Mouse (Mus musculus) heart, adult 11 months (tissue): ENCODE results near the gene Rgs14.
A peak's percentile ranks its signal among the peaks of the same experiment; 100 is the strongest.

Experiments used
- DNase-seq: peaks from one replicate; pipeline ENCODE4 v3.0.0; 2022

The Rgs14 gene

DNA sequence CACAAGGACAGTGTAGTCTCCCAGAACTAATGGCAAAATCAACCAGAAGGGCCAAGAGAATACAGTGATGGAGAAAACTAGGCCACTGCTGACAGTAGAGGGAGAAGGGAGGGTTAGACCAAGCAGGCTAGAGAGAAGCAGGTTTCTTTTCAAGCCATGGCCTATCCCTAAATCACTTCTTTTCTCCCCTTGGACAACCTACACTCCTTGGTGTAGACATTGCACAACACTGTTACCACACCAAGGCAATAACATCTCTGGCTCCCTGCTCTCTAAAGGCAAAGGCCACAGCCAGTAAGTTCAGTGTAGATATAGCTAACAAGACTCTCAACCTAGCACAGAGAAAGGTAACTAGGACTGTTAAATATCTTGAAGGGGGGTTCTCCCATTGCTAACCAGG is 8.4 kb upstream of the Rgs14 start:
- no peak for DNase-seq

DNA sequence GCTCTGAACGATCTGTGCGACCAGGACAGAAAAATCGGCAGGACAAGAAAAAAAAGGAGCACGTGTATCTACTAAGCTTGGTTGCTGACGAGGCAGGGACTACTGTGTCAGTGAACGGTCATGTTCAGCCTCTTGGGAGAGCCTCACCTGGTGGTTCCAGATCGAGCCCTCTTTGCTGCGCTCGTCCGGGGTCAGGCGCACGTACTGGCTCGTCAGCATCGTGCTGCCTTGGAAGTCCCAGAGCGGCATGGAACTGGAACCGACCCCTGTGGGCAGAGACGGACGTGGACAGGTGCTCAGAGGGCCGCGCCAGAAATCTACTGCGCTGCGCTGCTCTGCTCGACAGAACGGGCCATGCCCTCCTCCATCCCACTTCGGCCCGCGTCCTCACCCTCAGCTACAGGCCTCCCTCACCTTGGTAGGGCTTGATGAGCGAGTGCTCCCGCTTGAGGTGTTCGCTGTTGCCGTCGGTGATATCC is 7.5 kb upstream of the Rgs14 start:
- no peak for DNase-seq

DNA sequence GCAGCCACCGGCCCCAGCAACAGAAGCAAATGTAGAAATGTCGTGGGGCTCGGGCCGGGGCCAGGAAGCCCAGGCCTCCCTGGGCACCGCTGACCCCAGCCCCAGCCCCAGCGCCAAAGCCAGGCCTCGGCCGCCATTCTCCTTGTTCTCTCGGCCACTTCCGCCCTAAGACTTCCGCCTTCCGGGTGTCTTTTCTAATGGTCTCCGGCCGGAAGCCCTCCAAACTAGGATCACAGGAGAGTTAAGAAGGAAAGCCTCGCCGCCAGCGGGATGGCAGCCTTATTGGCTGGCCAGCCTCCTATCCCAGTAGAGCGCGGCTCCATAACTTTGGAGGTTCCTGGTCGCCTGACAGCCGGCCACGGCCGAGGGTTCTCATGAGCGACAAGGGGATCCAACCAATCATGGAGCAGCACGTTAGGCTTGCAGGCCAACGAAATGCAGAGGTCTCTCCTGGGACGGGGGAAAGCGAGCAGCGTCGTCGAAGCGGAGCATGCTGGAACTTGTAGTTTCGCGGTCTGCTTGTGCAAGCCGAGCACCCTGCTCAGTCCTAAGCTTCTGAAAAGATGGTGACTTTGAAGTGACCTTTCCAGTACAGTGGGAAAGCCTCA is 7.0 kb upstream of the Rgs14 start, which contains the start of gene Lman2:
Lman2 (minus strand) TSS at position 331 of the 608 bp plus-strand sequence.
- peak; percentile 100 for DNase-seq

DNA sequence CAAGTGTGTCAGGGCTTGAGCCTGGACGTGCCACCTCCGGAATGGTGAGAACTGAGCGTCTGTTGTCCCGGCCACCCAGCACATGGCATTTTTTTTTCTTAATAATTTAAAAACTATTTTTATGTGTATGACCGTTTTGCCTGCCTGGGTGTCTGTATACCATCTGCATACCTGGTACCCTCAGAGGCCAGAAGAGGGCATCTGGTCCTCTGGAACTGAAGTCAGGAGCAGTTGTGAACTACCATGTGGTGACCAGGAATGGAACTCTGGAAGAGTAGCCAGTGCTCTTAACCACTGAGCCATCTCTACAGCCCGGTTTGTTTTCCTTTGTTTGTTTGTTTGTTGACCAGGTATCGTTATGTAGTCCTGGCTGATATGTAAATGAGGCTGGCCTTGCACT is 1.1 kb upstream of the Rgs14 start:
- DNase-seq: no peak

DNA sequence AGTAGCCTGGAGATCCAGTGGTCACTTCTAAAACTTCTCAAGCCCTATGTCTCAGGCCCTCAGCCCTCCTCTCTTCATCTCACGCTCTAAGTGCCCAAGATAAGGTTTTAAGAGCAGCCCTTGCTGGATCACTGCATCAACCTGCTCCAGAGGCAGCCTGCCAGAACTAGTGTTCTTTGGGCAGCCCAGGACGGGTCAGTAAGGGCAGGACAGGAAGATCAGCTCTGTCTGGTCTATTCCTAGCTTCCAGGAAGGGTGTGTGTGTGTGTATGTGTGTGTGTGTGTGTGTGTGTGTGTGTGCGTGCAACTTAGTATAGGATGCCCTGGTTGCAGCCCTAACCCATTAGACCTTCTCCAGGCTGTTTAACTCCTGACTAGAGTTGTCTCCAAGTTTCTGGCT is 702 bp downstream of the Rgs14 start:
- DNase-seq: peak; percentile 94

DNA sequence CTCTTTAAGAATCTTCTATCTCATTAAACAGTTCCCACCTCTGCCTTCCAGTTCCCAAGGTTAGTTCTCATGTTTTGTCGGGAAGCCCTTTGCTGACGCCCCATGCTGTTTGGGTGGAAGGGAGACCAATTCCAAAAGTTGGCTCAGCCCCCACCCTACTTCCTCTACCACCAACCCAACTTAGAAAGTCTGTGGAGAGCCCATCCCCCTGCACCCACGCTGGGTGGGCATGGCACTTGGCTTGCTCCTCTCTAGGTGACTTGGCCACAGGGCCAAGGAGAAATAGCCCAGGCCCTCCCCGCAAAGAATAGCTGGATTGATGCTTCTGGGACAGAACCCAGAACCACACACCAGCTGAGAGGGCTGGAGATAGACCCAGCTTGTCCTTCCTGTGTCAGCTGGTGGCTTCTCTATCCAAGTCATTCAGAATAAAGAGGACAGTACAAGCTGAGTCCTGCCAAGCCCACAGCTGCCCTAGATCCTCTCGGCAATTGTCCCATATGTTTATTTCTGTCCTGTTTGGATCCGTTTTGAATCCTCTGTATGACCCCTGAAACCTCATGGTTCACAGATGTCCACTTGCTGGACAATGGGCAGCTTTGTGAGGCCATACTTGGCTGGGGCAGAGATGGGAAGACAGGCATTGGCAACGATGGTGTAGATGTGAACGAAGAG is 1.6 kb downstream of the Rgs14 start:
- peak; percentile 94 for DNase-seq

DNA sequence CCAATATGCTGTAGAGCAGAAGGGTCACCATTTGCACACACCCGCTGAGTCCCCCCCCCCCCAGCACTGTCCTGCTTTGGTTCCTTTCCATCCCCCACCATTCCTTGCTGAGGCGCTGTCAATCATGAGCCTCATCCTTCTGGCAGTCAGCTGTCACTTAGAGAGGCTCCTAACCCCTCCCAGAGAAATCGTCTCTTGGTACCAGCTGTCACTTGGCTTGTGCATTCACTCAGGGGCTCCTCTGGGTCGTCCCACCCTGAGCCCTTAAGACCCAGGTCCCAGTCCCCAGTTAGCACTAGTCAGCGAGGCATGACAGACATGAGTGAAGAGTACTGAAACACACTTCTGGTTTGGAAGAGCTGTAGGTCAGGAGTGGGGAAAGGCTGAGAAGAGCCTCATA is 2.2 kb downstream of the Rgs14 start:
- no peak for DNase-seq

DNA sequence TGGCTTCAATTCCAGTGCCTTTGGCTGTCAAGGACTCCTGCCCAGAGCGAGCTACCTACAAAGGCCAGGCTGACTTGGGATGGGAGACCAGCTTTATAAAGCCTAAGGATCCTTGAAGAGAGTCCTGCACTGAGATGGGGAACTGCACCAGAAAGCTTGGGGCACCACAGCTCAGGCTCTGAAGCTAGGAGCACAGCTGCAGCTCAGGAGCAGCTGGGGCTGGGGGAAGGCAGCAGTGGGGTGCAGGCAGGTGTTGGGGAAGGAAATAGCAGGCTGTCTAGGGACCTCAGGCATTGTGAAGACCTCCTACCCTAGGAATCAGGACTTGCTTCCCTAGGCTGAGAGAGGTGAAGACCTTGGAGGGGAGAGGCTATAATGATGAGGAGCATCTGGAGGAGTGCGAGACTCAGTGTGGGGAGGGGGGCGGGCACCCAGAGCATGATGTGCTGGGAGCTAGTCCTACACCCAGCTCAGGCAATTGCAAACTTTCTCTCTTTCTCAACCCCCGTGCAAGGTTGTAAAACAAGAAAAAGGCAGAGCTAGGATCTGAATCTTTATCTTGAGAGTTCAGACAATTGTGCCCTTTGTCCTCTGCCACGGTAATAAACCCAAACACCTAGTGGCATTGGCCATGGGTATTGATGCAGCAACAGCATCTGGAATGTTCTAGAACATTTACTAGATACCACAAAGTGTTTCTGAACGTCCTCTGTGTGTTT is 4.8 kb downstream of the Rgs14 start:
- no peak for DNase-seq

DNA sequence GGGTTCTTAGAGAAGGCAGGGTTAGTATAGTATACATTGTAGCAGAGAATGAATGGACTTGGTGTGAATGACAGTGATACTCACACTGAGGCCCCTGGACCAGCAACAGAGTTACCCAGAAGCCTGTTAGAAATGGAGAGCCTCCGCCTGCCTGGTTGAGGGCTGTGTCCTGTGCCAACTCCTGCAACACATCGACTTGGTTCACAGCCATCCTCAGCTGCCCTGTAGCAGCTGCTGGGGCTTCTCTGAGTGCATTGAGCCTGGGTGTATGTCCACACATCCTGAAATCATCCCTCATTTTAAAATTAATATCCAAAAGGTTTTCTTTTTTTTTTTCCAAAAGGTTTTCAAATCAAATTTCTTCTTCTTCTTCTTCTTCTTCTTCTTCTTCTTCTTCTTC is 6.3 kb downstream of the Rgs14 start:
- no peak for DNase-seq

DNA sequence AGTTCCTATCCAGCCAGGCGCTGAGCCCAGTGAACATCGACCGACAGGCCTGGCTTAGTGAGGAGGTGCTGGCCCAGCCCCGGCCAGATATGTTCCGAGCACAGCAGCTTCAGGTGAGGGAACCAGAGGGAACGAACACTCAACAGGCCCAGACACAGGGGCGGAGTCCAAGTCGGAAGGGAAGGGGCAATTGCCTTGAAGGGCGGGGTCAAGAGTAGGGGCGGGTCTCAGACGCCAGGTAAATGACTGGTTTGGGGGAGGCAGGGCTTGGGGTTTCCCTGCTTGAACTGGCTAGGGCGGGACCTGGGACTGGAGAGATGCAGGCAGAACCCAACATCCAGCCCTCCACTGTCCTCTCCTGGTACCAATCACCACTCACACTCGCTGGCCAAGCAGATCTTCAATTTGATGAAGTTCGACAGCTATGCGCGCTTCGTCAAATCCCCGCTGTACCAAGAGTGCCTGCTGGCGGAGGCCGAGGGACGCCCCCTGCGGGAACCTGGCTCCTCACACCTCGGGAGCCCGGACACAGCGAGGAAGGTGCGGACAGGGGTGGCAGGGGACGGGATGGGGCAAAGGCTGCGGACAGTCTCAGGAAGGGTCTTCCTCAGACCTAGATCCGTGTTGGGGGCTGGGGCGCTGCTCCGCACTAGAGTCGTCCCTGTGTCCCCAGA is 9.5 kb downstream of the Rgs14 start:
- no peak for DNase-seq

DNA sequence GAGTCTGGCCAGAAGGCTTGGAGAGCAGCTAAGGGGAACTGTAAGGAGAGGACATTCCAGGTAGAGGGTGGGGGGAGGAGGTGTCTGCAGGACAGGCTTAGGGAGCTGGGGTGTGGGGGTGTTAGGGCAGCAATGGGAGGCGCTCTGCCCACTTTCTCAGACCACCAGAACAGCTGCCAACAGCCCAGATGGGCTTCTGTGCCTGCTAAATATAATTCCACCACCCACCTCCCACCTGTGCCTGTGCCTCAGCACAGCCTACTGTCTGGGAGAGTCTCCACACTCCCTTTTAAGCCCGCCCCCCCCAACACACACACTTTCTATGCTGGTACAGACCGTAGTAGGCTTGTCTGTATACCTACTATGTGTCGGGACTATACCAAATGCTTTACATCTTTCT is 12.3 kb downstream of the Rgs14 start:
- DNase-seq: no peak

DNA sequence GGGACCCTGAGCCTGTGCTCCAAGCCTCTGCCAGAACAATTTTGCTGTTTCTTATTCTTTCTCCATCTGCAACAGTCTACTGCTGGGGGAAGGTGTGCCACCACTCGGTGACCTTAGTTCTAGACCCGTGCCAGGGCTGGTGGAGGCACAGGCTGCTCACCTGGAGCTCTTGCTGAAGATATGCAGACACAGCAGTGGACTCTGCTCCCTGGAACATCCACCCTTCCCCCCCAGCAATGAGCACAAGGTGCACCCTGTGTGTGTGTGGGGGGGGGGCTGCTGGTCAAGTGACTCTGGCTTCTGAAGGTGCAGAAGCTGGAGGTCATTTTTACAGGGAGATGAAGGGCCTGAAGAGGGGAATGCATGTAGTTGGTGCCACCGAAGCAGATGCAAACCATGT is 21.1 kb downstream of the Rgs14 start:
- DNase-seq: no peak

DNA sequence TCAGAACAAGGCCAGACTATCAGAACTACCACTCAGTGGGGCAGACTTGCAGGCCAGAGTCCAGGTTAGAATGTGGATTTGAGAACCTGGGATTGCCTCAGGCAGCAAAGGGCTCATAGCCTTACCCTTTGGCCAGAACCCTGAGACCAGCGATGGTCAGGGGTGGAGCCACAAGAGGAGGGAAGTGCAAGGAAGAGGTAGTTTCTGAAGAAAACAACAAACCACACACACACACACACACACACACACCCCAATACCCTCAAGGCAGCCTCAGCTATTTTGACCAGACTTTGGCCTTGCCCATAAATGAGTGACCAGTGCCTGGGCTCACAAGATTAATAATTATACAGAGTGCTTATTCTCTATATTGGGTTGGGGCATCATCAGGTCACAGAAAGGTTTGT is 22.1 kb downstream of the Rgs14 start:
- no peak for DNase-seq

DNA sequence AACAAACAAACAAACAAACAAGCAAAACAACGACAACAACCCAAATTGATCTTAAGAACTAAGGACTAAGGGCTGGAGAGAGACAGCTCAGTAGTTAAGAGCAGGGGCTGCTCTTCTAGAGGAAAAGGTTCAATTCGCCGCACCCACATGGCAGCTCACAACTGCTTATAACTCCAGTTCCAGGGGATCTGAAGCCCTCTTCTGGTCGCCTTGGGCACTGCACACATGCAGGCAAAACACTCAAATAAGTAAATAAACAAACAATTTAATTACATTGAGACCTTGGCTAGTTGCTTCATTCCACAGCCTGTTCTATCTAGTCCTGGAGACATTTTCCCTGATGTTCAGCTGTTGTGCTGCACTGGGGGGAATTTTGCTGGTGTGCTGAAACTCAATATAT is 23.4 kb downstream of the Rgs14 start:
- no peak for DNase-seq

DNA sequence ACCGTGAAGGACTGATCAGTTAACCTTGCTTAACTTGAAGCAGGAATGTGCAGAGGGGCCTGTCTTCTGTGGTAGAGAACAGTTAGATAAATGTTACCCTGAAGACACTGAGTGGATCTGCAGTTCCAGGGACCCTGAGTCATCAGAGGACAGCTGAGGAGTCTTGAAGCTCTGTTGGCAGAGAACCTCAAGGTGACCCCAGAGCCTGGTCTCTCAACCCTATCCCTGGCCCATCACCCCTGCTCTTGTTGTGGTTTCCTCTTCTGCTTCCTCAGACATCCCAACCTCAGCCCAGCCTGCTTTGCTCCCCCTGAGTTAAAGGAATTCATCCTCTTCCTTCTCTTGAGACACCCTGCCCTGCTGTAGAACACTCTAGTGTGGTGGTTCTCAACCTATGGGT is 28.6 kb downstream of the Rgs14 start, which contains the start of gene Slc34a1:
Slc34a1 (plus strand) TSS at position 100 of the 400 bp plus-strand sequence.
- DNase-seq: no peak

DNA sequence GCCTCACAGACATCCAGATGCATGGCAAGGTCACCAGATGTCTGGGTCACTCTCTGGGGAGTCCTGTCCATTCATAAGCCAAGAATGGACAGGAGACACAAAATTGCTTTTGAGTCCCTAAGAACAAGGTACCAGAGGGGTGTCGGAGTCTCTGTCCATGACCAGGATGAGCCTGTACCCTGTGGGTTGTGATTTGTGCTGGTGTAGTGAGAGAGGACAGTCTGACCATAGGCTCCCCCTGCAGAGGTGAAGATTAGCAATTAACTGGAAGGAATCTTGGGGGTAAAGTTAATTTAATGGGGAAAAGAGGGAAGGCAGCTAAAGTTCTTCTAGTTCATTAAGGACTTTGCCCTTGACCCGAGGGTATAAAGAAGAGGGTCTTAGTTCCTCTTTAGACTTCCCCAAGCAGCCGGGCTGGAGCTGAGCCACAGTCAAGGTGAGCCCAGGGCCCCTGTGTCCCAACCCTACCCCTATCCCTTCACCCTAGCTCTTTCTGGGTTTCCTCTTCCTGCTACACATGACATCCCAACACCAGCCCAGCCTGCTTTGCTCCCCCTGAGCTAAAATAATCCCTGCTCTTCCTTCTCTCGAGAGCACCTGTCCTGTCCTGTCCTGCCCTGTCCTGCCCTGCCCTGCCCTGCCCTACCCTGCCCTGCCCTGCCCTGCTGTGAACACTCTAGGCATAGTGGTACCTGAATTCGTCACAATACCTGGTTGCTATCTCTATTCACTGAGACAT is 29.9 kb downstream of the Rgs14 start:
- DNase-seq: no peak

DNA sequence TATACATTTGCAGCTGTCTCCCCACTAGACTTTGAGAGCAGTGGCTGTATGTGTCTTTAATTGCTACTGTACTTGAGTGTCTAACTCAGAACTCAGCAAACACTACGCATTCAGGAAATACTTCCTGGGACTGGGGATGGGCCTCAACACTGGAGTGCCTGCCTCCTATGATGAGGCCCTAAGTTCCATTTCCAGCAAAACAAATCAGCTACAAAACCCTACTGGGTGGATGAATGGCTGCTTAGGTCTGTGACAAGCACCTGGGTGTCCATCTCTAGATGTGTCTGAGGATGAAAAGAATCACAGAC is 30.5 kb downstream of the Rgs14 start:
- no peak for DNase-seq

DNA sequence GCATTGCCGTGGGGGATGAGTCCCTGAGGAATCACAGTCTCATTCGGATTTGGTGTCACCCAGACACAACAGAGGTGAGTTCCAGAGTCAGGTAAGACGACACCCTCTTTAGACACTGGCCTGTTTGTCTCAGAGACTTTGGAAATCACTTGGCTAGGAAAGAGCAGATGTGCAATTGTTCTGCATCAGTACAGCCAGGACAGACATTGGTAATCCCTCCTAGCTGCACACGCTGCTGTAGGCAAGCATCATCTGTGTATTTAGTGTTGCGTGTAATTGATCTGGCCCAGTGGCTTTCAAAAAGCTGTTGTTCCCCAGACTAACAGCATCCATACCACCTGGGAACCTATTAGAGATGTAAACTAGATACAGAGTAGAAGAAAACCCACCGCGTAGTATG is 33.7 kb downstream of the Rgs14 start:
- no peak for DNase-seq

DNA sequence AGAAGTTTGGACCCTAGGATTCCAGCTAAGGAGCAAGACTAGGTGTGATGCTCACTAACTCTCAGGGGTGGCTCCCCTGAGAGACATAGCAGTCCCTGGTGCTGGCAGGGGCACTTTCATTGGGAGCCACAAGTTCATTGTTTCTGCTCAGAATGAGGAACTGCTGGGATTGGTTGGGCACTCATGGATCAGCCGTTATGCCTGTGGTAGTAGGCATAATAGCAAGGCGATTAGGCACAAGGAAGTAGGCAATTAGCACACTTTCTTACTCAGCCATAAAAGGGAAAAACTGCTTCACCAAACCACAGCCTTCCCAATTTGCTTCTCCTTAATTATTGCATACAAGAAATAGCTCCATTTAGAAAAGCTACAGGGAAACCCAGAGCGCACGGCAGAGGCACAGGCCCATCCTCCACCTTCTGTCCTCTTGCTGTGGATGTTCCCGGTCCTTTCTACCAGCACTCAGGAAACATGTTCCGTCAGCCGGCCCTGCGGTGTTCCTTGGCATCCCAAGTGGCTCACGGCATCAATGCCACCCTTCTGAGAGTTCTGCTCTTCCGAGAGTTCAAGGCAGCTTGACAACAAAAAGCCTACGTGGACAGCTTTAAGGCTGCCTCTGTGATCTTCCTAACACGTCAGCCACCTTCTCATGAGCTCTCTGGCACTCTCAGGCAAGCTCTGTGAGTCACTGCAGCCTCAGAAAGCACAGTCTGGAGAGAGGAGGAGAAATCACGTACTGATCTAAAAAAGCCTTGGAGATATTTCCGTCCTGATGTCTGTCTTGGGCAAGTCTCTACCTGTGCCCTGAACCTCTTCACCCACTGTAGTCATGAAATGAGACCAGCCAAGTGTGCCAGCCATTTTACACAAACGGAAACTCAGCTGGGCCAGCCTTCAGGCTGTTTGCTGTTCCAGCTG is 34.7 kb downstream of the Rgs14 start:
- DNase-seq: no peak

DNA sequence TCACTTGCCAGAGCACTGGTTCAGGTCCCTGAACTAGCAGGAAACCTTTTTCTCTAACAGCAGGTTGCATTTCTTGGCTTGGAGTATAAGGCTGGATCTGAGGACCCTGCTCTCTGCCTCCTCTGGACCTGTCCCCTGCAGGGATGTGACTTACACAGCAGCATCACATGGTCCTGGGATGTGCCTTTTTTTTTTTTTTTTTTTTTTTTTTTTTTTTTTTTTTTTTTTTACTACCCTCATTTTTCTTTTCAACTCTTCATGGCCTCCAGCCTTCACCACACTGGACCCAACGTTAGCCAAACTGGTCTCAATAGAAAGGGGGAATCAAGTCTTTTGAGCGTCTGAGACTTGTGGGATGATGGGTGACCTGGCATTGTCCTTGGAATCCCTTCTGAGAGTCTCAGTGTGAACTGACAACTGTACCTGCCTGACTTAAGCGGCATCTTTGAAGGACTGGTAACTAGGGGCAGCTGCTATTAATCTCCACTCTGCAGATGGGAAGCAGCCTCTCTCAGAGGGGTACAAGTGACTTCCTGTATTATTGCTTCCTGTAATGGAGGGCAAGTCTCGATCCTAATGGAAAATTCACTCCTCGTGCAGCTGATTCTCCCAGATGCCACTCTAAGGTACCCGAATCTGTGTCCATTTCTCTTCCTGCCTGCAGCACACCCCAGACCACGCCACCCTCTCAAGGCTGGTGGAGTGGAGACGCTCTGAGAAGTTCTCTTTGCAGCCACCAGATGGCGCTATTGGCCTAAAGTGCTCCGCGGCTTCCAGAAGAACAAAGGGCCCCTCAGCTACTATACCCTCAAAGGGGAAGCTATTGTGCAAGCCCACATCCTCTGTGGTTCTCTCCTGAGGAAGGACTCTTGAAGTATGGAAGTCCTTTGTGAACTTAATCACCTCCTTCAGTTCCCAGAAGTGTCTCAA is 35.6 kb downstream of the Rgs14 start:
- peak; percentile 97 for DNase-seq
